Mouse (Mus musculus) adrenal gland, postnatal 10 days (tissue): Measurements from ENCODE around the gene Glis1. TPM values are rescaled to one million over a fixed set of nuclear protein-coding genes. Genes with fewer than 3 reads are reported as not detected.
"Not testable (repeated sequence)": the region's sequence is repeated elsewhere in the genome, so short reads cannot be mapped to it uniquely, and the experiment has no call there.

Source experiments
- DNase-seq: peaks from one replicate; pipeline ENCODE4 v3.0.0; 2021; ENCODE audit warnings: mixed read lengths
- total RNA-seq, 2 experiments: library from RNA; stranded (reverse); gene quantifications; 2 replicates each; pipeline ENCODE4 v1.2.3; 2021

The Glis1 gene
- total RNA-seq, 2 experiments from 2014 or later, result 0.27 to 0.73 TPM

GRCm38 (mm10) chr4:107580883-107581282 lies 146.5 kb downstream of the Glis1 start:
- DNase-seq, result no peak

DNA sequence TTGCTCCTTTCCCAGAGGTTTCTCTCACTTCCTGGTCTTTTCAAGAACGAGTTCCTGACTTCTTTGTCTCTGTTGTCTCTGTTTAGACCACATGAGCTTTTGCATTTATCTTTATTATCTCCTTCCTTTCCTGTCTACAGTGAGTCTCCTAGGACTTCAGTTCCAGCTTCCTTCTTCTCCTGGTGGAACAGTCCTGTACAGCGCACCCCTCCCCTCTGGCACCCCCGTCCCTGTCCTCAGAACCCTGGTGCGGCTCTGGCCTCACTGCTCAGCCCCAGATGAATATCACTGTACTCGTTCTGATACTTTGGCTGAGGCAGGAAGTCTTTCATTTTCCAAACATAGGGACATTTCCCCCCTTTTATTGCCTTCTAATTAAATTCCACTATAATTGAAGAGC lies 152.0 kb downstream of the Glis1 start:
- no peak for DNase-seq

GRCm38 (mm10) chr4:107588637-107589036 lies 154.2 kb downstream of the Glis1 start:
- no peak for DNase-seq

- DNase-seq, result no peak
Measured at GRCm38 (mm10) chr4:107589046-107589445, 154.7 kb downstream of the Glis1 start.

DNA sequence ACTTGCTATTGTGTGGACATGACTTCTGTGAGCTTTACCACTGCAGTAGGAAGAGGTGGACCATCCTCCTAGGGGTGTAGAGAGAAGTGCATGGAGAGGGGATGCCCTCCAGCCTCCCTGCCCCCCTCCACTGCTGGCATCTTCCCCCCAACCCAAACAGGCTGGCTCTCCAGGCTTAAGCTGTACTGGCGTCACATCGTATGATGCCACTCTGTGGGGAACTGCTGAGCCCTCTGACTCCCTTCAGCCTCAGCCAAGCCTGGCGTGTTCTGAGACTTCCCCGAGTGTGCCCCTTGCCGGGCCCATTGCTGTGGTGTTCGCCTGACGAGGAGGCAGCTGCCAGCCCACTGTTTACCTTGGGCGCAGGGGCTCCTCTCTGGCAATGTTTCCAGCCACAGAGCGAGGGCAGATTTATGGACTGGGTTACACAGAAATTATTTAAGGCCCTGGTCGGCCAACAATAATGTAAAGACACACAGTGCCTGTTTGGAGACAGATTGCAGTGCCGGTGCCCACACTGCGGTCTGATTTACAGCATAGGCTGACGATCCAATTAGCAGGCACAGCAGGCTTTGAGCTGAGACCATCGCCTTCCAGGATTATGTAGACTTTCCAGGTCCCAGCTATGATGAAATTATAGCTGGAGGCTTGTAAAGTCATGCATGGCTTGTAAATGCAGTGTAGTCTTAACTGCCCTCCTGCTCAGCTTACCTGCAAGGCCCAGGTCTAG lies 156.6 kb downstream of the Glis1 start:
- DNase-seq, result no peak

DNA sequence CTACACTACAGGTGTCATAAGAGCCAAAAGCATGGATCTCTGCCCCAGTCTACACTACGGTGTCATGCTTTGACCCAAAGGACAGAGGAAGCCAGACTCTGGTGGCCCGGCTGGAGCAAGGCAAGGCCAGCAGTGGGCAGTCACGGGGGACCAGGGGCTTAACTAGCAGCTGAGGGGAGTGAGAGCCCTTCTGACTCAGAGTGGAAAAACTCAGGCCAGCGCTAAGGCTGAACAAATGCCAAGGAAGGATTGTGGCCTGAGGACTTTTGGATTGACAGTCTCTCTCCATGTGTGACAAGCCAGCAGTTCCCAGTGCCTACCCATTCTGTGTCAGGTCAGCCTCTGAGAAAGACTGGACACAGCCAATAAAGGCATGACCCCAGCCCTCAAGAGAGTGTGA lies 159.0 kb downstream of the Glis1 start:
- no peak for DNase-seq

GRCm38 (mm10) chr4:107597226-107597897 lies 163.0 kb downstream of the Glis1 start:
- no peak for DNase-seq

GRCm38 (mm10) chr4:107597898-107598580 lies 163.6 kb downstream of the Glis1 start:
- DNase-seq, result no peak

DNA sequence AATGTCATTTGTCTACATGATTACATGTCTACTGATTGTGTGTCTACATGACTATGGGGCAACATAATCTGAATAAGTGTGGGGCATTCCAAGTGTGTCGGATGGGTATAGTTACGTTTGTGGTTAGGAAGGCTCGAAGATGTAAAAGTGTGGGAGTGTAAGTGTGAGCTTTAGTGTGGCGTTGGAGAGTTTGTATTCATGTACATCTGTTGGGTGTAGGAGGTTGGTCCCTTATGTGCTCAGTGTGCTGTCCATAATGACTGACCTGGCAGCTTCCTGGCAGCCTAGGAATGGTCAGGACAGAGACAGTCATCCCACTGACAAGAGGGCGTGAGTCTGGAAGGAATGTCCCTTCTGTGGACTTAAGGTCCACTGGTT lies 164.2 kb downstream of the Glis1 start:
- not testable (repeated sequence) for DNase-seq

DNA sequence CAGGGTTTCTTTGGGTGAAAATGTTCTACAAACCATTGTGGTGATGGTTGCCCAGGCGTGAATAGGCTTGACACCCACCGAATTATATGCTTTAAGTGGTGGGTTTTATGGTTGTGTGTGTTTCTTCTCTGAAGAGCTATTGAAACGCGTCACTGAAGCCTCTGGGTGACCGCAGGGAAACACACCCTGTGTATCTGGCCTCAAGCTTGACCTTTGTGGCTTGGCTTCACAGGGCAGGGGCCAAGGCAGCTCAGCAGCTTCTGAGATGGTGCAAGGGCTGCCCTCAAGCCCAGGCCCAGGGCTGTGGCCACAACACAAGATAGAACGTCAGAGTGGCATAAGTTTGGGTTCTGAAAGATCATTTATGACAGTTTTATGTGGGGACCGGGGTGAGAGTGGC lies 167.9 kb downstream of the Glis1 start:
- no peak for DNase-seq

GRCm38 (mm10) chr4:107602787-107603186 lies 168.4 kb downstream of the Glis1 start:
- peak; percentile 76 for DNase-seq

GRCm38 (mm10) chr4:107603208-107603607 lies 168.8 kb downstream of the Glis1 start:
- DNase-seq, result no peak

- DNase-seq, result no peak
Measured at GRCm38 (mm10) chr4:107605964-107606602, 171.7 kb downstream of the Glis1 start.

- DNase-seq, result no peak
Measured at GRCm38 (mm10) chr4:107609775-107610174, 175.4 kb downstream of the Glis1 start.

- no peak for DNase-seq
Measured at GRCm38 (mm10) chr4:107611888-107612650, 177.7 kb downstream of the Glis1 start.

DNA sequence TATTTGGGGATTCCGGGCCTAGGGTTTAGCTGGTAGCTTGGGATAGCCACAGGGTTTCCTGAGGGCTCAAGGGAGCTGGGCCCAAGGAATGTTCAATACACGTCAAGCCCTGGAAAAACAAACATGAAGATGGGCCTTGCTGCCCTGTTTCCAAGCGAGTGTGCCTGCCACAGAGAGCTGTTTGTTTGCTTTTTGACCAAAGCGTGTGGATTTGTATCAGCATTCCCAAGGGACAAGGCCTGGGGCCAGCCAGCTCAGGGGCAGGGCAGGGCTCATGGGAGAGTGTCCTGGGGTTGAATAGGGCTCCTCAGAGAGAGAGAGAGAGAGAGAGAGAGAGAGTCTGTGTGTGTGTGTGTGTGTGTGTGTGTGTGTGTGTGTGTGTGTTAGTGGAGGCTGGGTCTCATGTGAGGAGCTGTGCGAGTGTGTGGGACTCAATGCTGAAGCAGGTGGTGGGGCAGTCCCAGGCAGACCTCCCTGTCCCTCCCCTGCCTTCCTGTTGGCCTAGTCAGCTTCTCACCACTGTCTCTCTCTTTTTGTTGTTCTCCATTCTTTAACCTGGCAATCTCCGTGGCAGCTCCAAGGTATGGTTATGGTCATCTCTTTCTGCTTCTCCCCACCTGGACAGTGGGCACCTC lies 183.3 kb downstream of the Glis1 start:
- peak; percentile 42 for DNase-seq

- DNase-seq, result no peak
Measured at GRCm38 (mm10) chr4:107619487-107619886, 185.1 kb downstream of the Glis1 start.

DNA sequence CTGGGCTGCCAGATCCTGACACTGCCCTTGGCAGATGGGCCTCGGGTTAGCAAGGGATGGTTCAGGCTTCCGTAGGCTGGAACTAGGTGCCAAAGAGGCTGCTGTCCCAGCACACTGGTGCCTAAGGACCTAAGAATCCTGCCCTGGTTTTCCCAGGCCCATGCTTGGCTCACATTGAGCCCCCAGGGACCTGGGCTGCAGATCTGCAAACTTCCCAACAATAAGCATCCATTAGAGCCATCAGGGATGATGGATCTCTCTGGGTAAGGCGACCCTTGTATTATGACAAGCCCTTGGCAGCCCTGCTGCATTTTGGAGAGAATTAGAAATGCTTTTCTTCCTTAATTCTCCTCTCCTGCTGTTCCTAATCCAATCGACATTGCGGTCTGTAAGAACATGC lies 187.0 kb downstream of the Glis1 start:
- no peak for DNase-seq

DNA sequence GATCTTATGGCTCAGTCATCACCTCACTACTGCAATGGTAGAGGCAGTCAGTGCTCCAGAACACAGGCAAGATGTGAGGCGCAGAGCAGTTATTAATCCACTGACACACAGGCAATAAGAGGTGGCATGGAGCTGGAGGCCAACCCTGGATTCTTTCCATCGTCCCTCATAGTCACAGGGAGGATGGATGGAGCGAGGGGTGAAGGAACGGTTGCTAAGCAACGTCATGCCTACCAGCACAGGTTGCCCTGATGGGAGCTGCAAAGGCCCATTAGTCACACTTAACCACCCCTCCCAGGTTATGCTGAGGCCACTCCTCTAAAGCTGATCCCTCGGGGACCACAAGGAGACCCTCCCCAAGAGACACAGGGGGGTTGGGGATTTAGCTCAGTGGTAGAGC lies 187.9 kb downstream of the Glis1 start:
- DNase-seq, result no peak

GRCm38 (mm10) chr4:107623916-107624315 lies 189.5 kb downstream of the Glis1 start:
- peak; percentile 47 for DNase-seq

GRCm38 (mm10) chr4:107624951-107625350 lies 190.6 kb downstream of the Glis1 start:
- no peak for DNase-seq

- DNase-seq, result no peak
Measured at GRCm38 (mm10) chr4:107628226-107628625, 193.8 kb downstream of the Glis1 start.
